Mouse (Mus musculus) heart, postnatal 14 days (tissue): ENCODE results near the gene Prepl. TPM values are rescaled to one million over a fixed set of nuclear protein-coding genes. Genes with fewer than 3 reads are reported as not detected.

Experiments
- DNase-seq, 2 experiments: peaks; one replicate each; pipeline ENCODE4 v3.0.0; 2021 to 2022
- intact Hi-C: fragments of 180-260 bp; cut with DNase I; formaldehyde crosslinking; loops from one replicate; pipeline ENCODE4 v1.15.1; 2025
- total RNA-seq, 2 experiments: library from RNA; stranded (reverse); gene quantifications; 2 replicates each; pipeline ENCODE4 v1.2.3; 2021

Prepl gene
- total RNA-seq, 2 experiments from 2014 or later = 136 to 137 TPM

- intact Hi-C loops = no loop called here
- DNase-seq = no peak
Measured at GRCm38 (mm10) chr17:85027247-85027646, 62.8 kb downstream of the Prepl start.

- intact Hi-C loops = no loop called here
- DNase-seq = no peak
Measured at GRCm38 (mm10) chr17:85026436-85026835, 63.6 kb downstream of the Prepl start.

- no peak for DNase-seq
- intact Hi-C loops = no loop called here
Measured at GRCm38 (mm10) chr17:85025151-85025550, 64.9 kb downstream of the Prepl start.

- no peak for DNase-seq
- intact Hi-C loops = loop anchor here (5.0 kb wide), 2 partner anchors 147 to 608 kb away; no protein-coding TSS in a partner anchor
Measured at GRCm38 (mm10) chr17:85024237-85024636, 65.8 kb downstream of the Prepl start.

GRCm38 (mm10) chr17:85023247-85024167 lies 66.5 kb downstream of the Prepl start:
- DNase-seq = peak; percentile 30 to 71
- intact Hi-C loops = loop anchor here (2.0 to 5.0 kb wide), 3 partner anchors 65 to 609 kb away; no protein-coding TSS in a partner anchor

- intact Hi-C loops = loop anchor here (5.0 kb wide), 2 partner anchors 143 to 612 kb away; no protein-coding TSS in a partner anchor
- DNase-seq = no peak
Measured at GRCm38 (mm10) chr17:85020343-85020742, 69.7 kb downstream of the Prepl start.

- no peak for DNase-seq
- intact Hi-C loops = no loop called here
Measured at GRCm38 (mm10) chr17:85018794-85019193, 71.2 kb downstream of the Prepl start.

GRCm38 (mm10) chr17:85018344-85018743 lies 71.7 kb downstream of the Prepl start:
- no peak for DNase-seq
- intact Hi-C loops = no loop called here

- intact Hi-C loops = no loop called here
- DNase-seq = no peak
Measured at GRCm38 (mm10) chr17:85014632-85015031, 75.4 kb downstream of the Prepl start.

- no peak for DNase-seq
- intact Hi-C loops = no loop called here
Measured at GRCm38 (mm10) chr17:85013485-85013884, 76.6 kb downstream of the Prepl start.

Other genes starting within 250 kb of the Prepl start
- 10 to 100 TPM; 95.4 to 99.7 TPM for gene Ppm1b, start 133.5 kb downstream of the Prepl start, total RNA-seq
- gene Slc3a1, start 61.9 kb downstream of the Prepl start, total RNA-seq = under 1 TPM; 0.17 to 0.20 TPM
- gene Camkmt, start 311 bp upstream of the Prepl start, total RNA-seq = 1 to 10 TPM; 2.3 TPM